23 mouse cellular contexts compared by ENCODE assay signal in the genomic region with DNA sequence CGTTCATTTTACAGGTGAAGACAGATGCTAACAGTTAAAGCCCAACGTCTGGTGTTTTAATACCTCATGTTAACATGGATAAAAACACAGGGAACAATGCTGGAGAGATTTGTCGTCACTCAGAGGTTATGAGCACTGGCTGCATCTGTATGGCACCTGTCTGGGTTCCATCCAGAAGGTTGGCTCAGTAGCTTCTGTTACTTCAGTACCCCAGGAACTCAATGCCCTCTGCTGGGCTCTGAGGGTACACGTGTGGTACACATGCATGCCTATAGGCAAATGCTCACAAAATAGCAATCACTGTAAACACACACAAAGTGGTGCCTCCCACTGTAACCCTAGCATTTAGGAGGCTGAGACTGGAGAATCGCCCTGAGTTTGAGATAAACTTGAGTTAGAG. TPM values are rescaled to one million over a fixed set of nuclear protein-coding genes. Genes with fewer than 3 reads are reported as not detected.
A peak's percentile ranks its signal among the peaks of the same experiment; 100 is the strongest.
DNase-seq lines count a peak whose midpoint lies in the region; ATAC-seq and TF ChIP-seq lines count a peak whose summit lies in the region.
"Not testable (repeated sequence)": the region's sequence is repeated elsewhere in the genome, so short reads cannot be mapped to it uniquely, and the experiment has no call there.
"Had no signal": no experiment of that assay in that cellular context is flagged by ENCODE, and none has a peak within 500 bp of the region (broad histone marks: within the 10 kb centered on the region; RNA-seq: fewer than 3 reads in every experiment).

No protein-coding gene starts in this region.

- H3K9me3 ChIP-seq in embryonic facial prominence, embryonic 12.5 days; forebrain, embryonic 14.5 days (replicated peaks; ENCODE audit: control insufficient read depth, low read length); hindbrain, postnatal 0 days (ENCODE audit: low read length); neural tube, embryonic 12.5 days: not testable (repeated sequence)
- H3K9me3 ChIP-seq in limb, embryonic 13.5 days = peaks cover 15% of the 10 kb centered on the region

- H3K4me2 ChIP-seq in embryonic facial prominence, embryonic 12.5 days (replicated peaks); forebrain, embryonic 14.5 days (ENCODE audit: low read length); hindbrain, postnatal 0 days (ENCODE audit: low read depth, low read length); limb, embryonic 13.5 days (replicated peaks); neural tube, embryonic 12.5 days (replicated peaks): not testable (repeated sequence)

- not testable (repeated sequence) for H3K9ac ChIP-seq in embryonic facial prominence, embryonic 12.5 days; forebrain, embryonic 14.5 days (ENCODE audit: low read length); hindbrain, postnatal 0 days (replicated peaks; ENCODE audit: low read length); limb, embryonic 13.5 days; neural tube, embryonic 12.5 days

- not testable (repeated sequence) for H3K27ac ChIP-seq in embryonic facial prominence, embryonic 12.5 days; forebrain, embryonic 14.5 days (ENCODE audit: low read depth, low read length); hindbrain, postnatal 0 days; limb, embryonic 13.5 days; neural tube, embryonic 12.5 days

- H3K36me3 ChIP-seq in embryonic facial prominence, embryonic 12.5 days; forebrain, embryonic 14.5 days (ENCODE audit: control insufficient read depth, insufficient read depth, low read length); hindbrain, postnatal 0 days (ENCODE audit: insufficient read depth, low read length); limb, embryonic 13.5 days; neural tube, embryonic 12.5 days: not testable (repeated sequence)

- WGBS in embryonic facial prominence, embryonic 12.5 days = 55% methylated on average over 1 of the region's 5 CpGs
- WGBS in forebrain, embryonic 14.5 days = 84% methylated on average over 1 of the region's 5 CpGs
- WGBS in hindbrain, postnatal 0 days = 61% methylated on average over 1 of the region's 5 CpGs
- WGBS in limb, embryonic 13.5 days = 68% methylated on average over 1 of the region's 5 CpGs
- 70% methylated on average over 1 of the region's 5 CpGs for WGBS in neural tube, embryonic 12.5 days

- TF ChIP-seq CTCF in hindbrain, postnatal 0 days (IDR thresholded peaks at IDR 0.05; ENCODE audit: low read depth) = not testable (repeated sequence)

- not testable (repeated sequence) for H3K4me3 ChIP-seq in embryonic facial prominence, embryonic 12.5 days; forebrain, embryonic 14.5 days (ENCODE audit: low read depth, low read length); hindbrain, postnatal 0 days (ENCODE audit: low read length); limb, embryonic 13.5 days; neural tube, embryonic 12.5 days

- not testable (repeated sequence) for H3K27me3 ChIP-seq in embryonic facial prominence, embryonic 12.5 days; forebrain, embryonic 14.5 days (replicated peaks; ENCODE audit: control insufficient read depth, insufficient read depth, low read length); hindbrain, postnatal 0 days (ENCODE audit: insufficient read depth, low read length); limb, embryonic 13.5 days; neural tube, embryonic 12.5 days (replicated peaks)

- H3K4me1 ChIP-seq in embryonic facial prominence, embryonic 12.5 days; forebrain, embryonic 14.5 days (ENCODE audit: control insufficient read depth, insufficient read depth, low read length); hindbrain, postnatal 0 days (ENCODE audit: insufficient read depth, low read length); limb, embryonic 13.5 days; neural tube, embryonic 12.5 days: not testable (repeated sequence)

- not testable (repeated sequence) for DNase-seq in forebrain, embryonic 14.5 days (ENCODE audit: low spot score); hindbrain, postnatal 0 days (ENCODE audit: low spot score)

- peak; percentile 52; the same call in 1 of the 2 replicates for ATAC-seq in embryonic facial prominence, embryonic 12.5 days (ENCODE audit: insufficient number of reproducible peaks, insufficient read depth, low FRiP score, low TSS enrichment)
- 0 out of 2 replicates have a peak, but pooled peaks have one; percentile 48 for ATAC-seq in forebrain, embryonic 14.5 days
- 0 out of 2 replicates have a peak, but pooled peaks have one; percentile 21 for ATAC-seq in hindbrain, postnatal 0 days
- peak; percentile 53 for ATAC-seq in limb, embryonic 13.5 days (ENCODE audit: low FRiP score, low read depth)
- peak; percentile 59; the same call in 1 of the 2 replicates for ATAC-seq in megakaryocyte-erythroid progenitor cell, adult 5-6 weeks (replicated peaks; ENCODE audit: low FRiP score, low TSS enrichment, poor library complexity, severe bottlenecking)
- 0 out of 2 replicates have a peak, but pooled peaks have one; percentile 44 for ATAC-seq in neural tube, embryonic 12.5 days (ENCODE audit: low FRiP score, low read depth)

RNA-seq across cellular contexts. Expression of gene Smok2b, which starts 24.7 kb away (rescaled TPM):
- not detected in 2 replicates for polyA plus RNA-seq in embryonic facial prominence, embryonic 12.5 days (2016; fragmentation: Nextera tagmentation; extraction: Ambion mirVana)
- not detected in 2 replicates for polyA plus RNA-seq in forebrain, embryonic 14.5 days (2014; fragmentation: Nextera tagmentation; extraction: Ambion mirVana)
- not detected in 2 replicates for total RNA-seq in hindbrain, postnatal 0 days (2014; rRNA removed)
- not detected in 2 replicates for polyA plus RNA-seq in hindbrain, postnatal 0 days (2015; fragmentation: Nextera tagmentation; extraction: Ambion mirVana)
- polyA plus RNA-seq in limb, embryonic 13.5 days (2015; fragmentation: Nextera tagmentation; extraction: Ambion mirVana) = not detected in 2 replicates
- total RNA-seq in megakaryocyte-erythroid progenitor cell, adult 5-6 weeks (2014; fragmentation: Nextera tagmentation) = not detected in 2 replicates
- not detected in 2 replicates for total RNA-seq in megakaryocyte-erythroid progenitor cell, adult 5-6 weeks (2017)
- not detected in 2 replicates for polyA plus RNA-seq in neural tube, embryonic 12.5 days (2016; fragmentation: Nextera tagmentation; extraction: Ambion mirVana)
- total RNA-seq: adrenal gland, postnatal 10 days; adrenal gland, postnatal 4 days; gastrocnemius, postnatal 10 days; gastrocnemius, postnatal 4 days; heart, adult 18-20 months; heart, postnatal 14 days; hematopoietic stem cell, adult 5-6 weeks had no signal
- polyA plus RNA-seq: brain, embryonic 14.5 days; cortical plate, adult 2 months; embryonic facial prominence, embryonic 14.5 days; forebrain, embryonic 16.5 days; frontal cortex, adult 2 months; G1E; heart, embryonic 10.5 days; heart, embryonic 14.5 days; hindbrain, embryonic 15.5 days; intestine, embryonic 15.5 days had no signal

RNA-seq across cellular contexts. Expression of gene Smok2a, which starts 33.8 kb away (rescaled TPM):
- not detected in 2 replicates for polyA plus RNA-seq in embryonic facial prominence, embryonic 12.5 days (2016; fragmentation: Nextera tagmentation; extraction: Ambion mirVana)
- polyA plus RNA-seq in forebrain, embryonic 14.5 days (2014; fragmentation: Nextera tagmentation; extraction: Ambion mirVana) = not detected in 2 replicates
- not detected in 2 replicates for total RNA-seq in hindbrain, postnatal 0 days (2014; rRNA removed)
- polyA plus RNA-seq in hindbrain, postnatal 0 days (2015; fragmentation: Nextera tagmentation; extraction: Ambion mirVana) = not detected in 2 replicates
- not detected in 2 replicates for polyA plus RNA-seq in limb, embryonic 13.5 days (2015; fragmentation: Nextera tagmentation; extraction: Ambion mirVana)
- not detected in 2 replicates for total RNA-seq in megakaryocyte-erythroid progenitor cell, adult 5-6 weeks (2014; fragmentation: Nextera tagmentation)
- not detected in 2 replicates for total RNA-seq in megakaryocyte-erythroid progenitor cell, adult 5-6 weeks (2017)
- not detected in 2 replicates for polyA plus RNA-seq in neural tube, embryonic 12.5 days (2016; fragmentation: Nextera tagmentation; extraction: Ambion mirVana)
- total RNA-seq: adrenal gland, postnatal 10 days; adrenal gland, postnatal 4 days; gastrocnemius, postnatal 10 days; gastrocnemius, postnatal 4 days; heart, adult 18-20 months; heart, postnatal 14 days; hematopoietic stem cell, adult 5-6 weeks had no signal
- polyA plus RNA-seq: brain, embryonic 14.5 days; cortical plate, adult 2 months; embryonic facial prominence, embryonic 14.5 days; forebrain, embryonic 16.5 days; frontal cortex, adult 2 months; G1E; heart, embryonic 10.5 days; heart, embryonic 14.5 days; hindbrain, embryonic 15.5 days; intestine, embryonic 15.5 days had no signal
